Mouse (Mus musculus): ENCODE data around the gene St3gal4. TPM values are rescaled to one million over a fixed set of nuclear protein-coding genes. Genes with fewer than 3 reads are reported as not detected.

Gene St3gal4
- polyA plus RNA-seq, 1 experiment, result 18.4 TPM

DNA sequence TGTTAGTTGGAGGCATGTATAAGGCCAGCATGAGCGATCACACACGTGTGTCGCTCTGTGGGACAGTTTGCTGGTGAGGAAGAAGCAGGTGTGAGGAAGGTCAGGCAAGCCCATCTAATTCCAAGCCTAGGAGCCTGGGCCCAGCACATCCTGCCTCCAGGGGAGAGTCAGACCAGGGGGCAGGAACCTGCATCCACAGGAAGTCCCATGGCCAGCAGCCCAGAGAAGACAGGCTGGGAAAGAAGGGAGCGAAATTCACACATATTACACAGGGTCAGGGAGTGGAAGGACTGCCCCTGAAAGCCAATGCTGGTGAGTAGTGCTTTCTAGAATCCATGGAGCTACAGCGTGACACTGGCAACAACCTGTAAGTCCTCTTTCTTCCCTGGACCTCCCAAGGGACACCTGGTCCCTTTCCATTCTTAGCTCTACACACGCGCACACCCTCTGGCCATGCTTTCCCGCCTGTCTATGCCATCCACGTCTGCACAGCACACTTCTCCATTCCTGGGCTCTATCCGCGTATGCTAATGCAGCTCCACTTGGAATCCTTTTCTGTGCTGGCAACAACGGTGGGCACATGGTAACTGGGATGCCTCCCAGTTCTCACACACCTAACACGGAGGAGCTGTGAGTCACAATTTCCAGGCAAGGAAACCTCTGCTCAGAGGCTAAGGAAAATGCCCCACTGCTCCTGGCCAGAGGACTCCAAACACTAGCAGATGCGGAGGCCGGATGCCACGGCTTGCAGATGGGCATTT is 12.7 kb upstream of the St3gal4 start:
- no peak for DNase-seq
- TF ChIP-seq POLR2A (IDR thresholded peaks at IDR 0.05; ENCODE audit: borderline replicate concordance, extremely low read depth, low read depth, low read length), result no peak
- TF ChIP-seq CTCF (IDR thresholded peaks at IDR 0.05; ENCODE audit: insufficient read depth, low read length), result no peak
- 76% methylated on average over 16 of the region's 16 CpGs for WGBS
- no peak overlapping the region for H3K4me3 ChIP-seq (replicated peaks; ENCODE audit: extremely low read depth, low read depth, low read length)
- H3K4me1 ChIP-seq (ENCODE audit: control insufficient read depth, insufficient read depth, low read length), result peaks cover 21% of the 10 kb centered on the region

DNA sequence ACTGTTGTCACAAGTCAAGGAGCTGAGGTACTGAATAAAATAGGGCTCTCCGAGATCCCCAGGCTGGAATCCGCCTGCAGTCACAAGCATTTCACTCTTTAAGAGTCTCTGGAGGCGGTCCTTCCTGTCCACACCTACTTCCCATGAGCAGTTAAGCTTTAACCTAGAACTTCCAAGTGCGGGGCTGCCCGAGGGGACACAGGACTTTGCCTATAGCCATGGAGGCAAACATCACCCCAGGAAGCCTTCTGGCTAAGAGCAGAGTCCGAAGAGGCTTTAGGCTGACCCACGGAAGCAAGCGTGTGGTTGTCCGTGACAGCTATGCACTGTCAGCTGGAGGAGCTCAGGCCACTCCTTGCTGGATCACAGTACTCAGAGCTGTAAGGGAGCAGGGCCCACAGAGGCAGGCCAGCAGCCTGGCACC is 9.9 kb upstream of the St3gal4 start:
- DNase-seq, result peak; percentile 46
- WGBS, result 39% methylated on average over 9 of the region's 9 CpGs
- TF ChIP-seq CTCF (IDR thresholded peaks at IDR 0.05; ENCODE audit: insufficient read depth, low read length) (no peak), POLR2A (IDR thresholded peaks at IDR 0.05; ENCODE audit: borderline replicate concordance, extremely low read depth, low read depth, low read length) (no peak)
- peaks cover 36% of the 10 kb centered on the region for H3K4me1 ChIP-seq (ENCODE audit: control insufficient read depth, insufficient read depth, low read length)
- H3K4me3 ChIP-seq (replicated peaks; ENCODE audit: extremely low read depth, low read depth, low read length), result no peak overlapping the region

DNA sequence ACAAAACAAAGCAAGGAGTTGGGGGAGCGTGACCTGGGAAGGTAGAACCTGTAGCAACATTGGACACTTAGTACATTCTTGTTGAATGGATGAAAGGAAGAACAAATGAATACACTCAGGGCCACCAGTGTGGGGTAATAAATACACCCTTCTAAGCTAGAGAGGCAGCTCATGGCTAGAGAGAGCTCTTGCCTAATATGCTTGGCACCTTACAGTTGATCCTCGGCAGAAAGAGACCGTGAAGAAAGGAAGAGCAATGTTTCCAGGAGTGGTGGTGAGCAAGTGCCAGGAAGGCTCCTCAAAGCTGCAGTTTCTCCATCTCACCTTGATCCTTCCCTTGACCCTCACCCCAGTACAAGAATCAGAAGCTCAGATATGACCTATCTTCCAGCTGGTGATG is 9.5 kb upstream of the St3gal4 start:
- no peak for DNase-seq
- WGBS, result 53% methylated on average over 3 of the region's 3 CpGs
- Histone ChIP-seq H3K4me3 (replicated peaks; ENCODE audit: extremely low read depth, low read depth, low read length) (no peak overlapping the region), H3K4me1 (ENCODE audit: control insufficient read depth, insufficient read depth, low read length) (peaks cover 37% of the 10 kb centered on the region)
- TF ChIP-seq CTCF (IDR thresholded peaks at IDR 0.05; ENCODE audit: insufficient read depth, low read length) (no peak), POLR2A (IDR thresholded peaks at IDR 0.05; ENCODE audit: borderline replicate concordance, extremely low read depth, low read depth, low read length) (no peak)

GRCm38 (mm10) chr9:35127561-35127960 is 8.5 kb upstream of the St3gal4 start:
- H3K4me3 ChIP-seq (replicated peaks; ENCODE audit: extremely low read depth, low read depth, low read length), result no peak overlapping the region
- peaks cover 40% of the 10 kb centered on the region for H3K4me1 ChIP-seq (ENCODE audit: control insufficient read depth, insufficient read depth, low read length)
- DNase-seq, result no peak
- WGBS, result 80% methylated on average over 5 of the region's 5 CpGs
- TF ChIP-seq POLR2A (IDR thresholded peaks at IDR 0.05; ENCODE audit: borderline replicate concordance, extremely low read depth, low read depth, low read length) (no peak), CTCF (IDR thresholded peaks at IDR 0.05; ENCODE audit: insufficient read depth, low read length) (no peak)

DNA sequence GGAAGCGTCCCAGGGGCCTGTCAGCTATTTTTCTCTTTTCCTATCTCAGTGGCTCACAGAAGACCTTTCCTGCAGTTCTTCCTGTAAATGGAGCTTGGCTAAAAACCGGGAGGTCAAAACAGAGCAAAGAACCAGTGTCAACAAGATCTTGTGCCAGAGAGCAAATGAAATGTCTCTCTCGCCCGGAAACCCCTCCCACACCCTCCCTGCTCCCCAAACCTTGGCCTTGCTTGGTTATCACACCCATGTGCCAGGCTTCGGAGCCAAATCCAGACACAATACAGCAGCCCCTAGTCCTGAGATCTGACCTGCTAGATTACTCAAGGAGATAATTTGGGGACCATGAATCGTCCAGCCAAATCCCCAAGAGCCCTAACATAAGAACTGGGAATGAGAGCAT is 8.1 kb upstream of the St3gal4 start:
- H3K4me3 ChIP-seq (replicated peaks; ENCODE audit: extremely low read depth, low read depth, low read length), result no peak overlapping the region
- DNase-seq, result peak; percentile 46
- 31% methylated on average over 6 of the region's 6 CpGs for WGBS
- TF ChIP-seq POLR2A (IDR thresholded peaks at IDR 0.05; ENCODE audit: borderline replicate concordance, extremely low read depth, low read depth, low read length) (0 out of 2 replicates have a peak, but pooled peaks have one; percentile 18), CTCF (IDR thresholded peaks at IDR 0.05; ENCODE audit: insufficient read depth, low read length) (no peak)
- H3K4me1 ChIP-seq (ENCODE audit: control insufficient read depth, insufficient read depth, low read length), result peaks cover 43% of the 10 kb centered on the region

- 89% methylated on average over 8 of the region's 8 CpGs for WGBS
- DNase-seq, result no peak
- H3K4me1 ChIP-seq (ENCODE audit: control insufficient read depth, insufficient read depth, low read length), result peaks cover 42% of the 10 kb centered on the region
- no peak overlapping the region for H3K4me3 ChIP-seq (replicated peaks; ENCODE audit: extremely low read depth, low read depth, low read length)
- TF ChIP-seq CTCF (IDR thresholded peaks at IDR 0.05; ENCODE audit: insufficient read depth, low read length), result no peak
- no peak for TF ChIP-seq POLR2A (IDR thresholded peaks at IDR 0.05; ENCODE audit: borderline replicate concordance, extremely low read depth, low read depth, low read length)
Measured at GRCm38 (mm10) chr9:35124678-35124955, 5.5 kb upstream of the St3gal4 start.

DNA sequence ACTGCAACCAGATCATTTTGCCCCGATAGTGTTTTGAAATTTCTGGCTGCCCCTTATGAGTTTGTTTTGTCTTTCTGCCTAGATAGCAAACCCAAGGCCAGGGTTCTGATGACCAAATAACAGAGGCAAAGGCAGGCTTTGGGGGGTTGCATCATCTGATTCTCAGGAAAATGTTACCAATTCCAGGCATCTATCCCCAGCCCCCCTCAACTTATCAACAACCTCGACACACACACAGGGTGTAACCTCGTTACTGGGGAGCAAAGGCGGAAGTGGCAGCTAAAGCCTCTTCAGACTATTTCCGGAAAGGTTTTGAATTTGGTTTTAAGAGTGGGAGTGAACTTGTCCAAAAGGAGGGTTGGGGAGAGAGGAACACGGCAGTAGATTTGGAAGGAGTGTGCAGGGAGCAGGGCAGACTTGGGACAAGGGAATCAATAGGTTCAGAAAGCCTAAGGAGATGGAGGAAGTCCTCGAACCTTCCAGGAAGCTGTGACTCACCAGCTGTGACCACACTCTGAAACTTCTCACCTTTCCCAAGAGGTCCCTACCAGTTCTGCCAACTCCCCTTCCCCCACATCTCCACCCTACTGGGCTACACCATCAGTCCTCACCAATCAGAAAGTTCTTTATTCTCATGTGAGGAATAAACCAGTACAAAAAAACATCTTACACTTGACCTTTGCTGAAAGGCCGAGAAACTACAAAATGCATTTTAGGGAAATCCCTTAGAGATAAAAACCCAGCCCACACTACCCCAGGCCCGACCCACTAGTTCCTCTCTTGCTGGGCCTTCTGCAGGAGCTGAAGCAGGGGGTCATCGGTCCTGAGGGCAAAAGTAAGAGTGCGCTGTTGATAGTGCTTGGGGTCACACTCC is 5.0 kb upstream of the St3gal4 start:
- TF ChIP-seq POLR2A (IDR thresholded peaks at IDR 0.05; ENCODE audit: borderline replicate concordance, extremely low read depth, low read depth, low read length) (no peak), CTCF (IDR thresholded peaks at IDR 0.05; ENCODE audit: insufficient read depth, low read length) (no peak)
- DNase-seq, result peak; percentile 49
- 36% methylated on average over 11 of the region's 11 CpGs for WGBS

DNA sequence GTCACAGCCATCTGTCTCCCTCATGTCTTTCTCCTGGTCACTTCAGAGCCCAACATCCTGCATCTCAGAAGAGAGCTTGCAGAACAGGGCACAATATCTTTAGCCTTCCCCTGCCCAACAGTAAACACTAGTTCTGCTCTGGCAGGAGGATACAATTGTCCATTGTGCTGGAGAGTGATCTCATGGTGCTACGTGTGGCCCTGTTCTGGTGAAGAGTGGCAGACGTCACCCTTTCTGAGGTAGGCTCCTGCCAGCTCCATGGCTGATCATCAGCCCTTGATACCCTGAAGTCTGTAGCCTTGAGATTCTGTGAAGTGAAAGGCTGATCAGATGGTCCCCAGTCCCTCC is 4.4 kb upstream of the St3gal4 start:
- WGBS, result 21% methylated on average over 2 of the region's 2 CpGs
- Histone ChIP-seq H3K4me1 (ENCODE audit: control insufficient read depth, insufficient read depth, low read length) (peaks cover 39% of the 10 kb centered on the region), H3K4me3 (replicated peaks; ENCODE audit: extremely low read depth, low read depth, low read length) (no peak overlapping the region)
- DNase-seq, result no peak
- no peak for TF ChIP-seq CTCF (IDR thresholded peaks at IDR 0.05; ENCODE audit: insufficient read depth, low read length)
- no peak for TF ChIP-seq POLR2A (IDR thresholded peaks at IDR 0.05; ENCODE audit: borderline replicate concordance, extremely low read depth, low read depth, low read length)

More for the DNA sequence above, 5.0 kb upstream of the St3gal4 start:
- no peak overlapping the region for H3K4me3 ChIP-seq (replicated peaks; ENCODE audit: extremely low read depth, low read depth, low read length)
- peaks cover 40% of the 10 kb centered on the region for H3K4me1 ChIP-seq (ENCODE audit: control insufficient read depth, insufficient read depth, low read length)

DNA sequence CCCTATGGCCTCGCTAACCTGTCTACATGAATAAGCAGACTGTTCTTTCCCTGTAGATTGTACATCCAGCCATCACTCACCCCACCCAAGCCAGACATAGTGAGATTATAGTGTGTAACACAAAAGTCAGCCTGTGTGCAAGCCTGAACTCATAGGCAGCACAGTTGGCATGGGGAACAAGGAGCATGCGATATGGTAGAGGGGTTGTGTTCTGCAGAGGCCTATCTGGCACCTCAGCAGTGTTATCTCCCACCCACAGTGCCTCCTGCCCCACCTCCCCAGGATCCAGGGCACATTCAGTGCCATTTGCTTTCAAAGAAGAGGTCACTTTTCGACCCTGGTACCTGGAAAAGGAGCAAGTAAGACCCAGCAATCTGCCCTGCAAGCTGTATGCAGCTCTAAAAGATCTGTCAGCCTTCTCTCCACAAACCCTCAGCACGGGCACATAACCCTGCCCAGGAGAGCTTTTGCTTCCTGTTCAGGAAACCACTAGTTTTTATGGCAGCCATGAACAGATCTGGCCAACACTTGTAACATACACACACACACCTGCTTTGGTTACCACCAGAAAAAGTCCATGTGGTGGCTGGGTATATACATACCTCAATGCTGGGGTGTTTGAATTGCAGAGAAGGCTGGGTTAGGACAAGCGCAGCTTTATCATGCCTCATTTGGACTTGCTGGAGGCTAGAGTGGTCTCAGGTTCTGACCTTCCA is 3.6 kb upstream of the St3gal4 start:
- Histone ChIP-seq H3K4me1 (ENCODE audit: control insufficient read depth, insufficient read depth, low read length) (peaks cover 36% of the 10 kb centered on the region), H3K4me3 (replicated peaks; ENCODE audit: extremely low read depth, low read depth, low read length) (no peak overlapping the region)
- TF ChIP-seq CTCF (IDR thresholded peaks at IDR 0.05; ENCODE audit: insufficient read depth, low read length), result no peak
- no peak for TF ChIP-seq POLR2A (IDR thresholded peaks at IDR 0.05; ENCODE audit: borderline replicate concordance, extremely low read depth, low read depth, low read length)
- WGBS, result 72% methylated on average over 5 of the region's 5 CpGs
- no peak for DNase-seq

Measured in lung, adult 2 months (tissue).